Mouse (Mus musculus) stomach, embryonic 16.5 days (tissue): ENCODE results near the gene Ankrd53. TPM values are rescaled to one million over a fixed set of nuclear protein-coding genes. Genes with fewer than 3 reads are reported as not detected.

ENCODE experiments used
- ATAC-seq: fragments of 200-750 bp; cut with Nextera tagmentation; 2 replicates; pipeline ENCODE4 v1.8.0; 2017; ENCODE audit warnings: moderate number of reproducible peaks, moderate TSS enrichment; ENCODE audit not compliant: insufficient read depth, low FRiP score
- H3K27ac ChIP-seq: fragments of 300-500 bp; sonication (generic); 2 replicates; pipeline ENCODE4 v1.5.1; 2014; ENCODE audit warnings: low read length
- H3K27me3 ChIP-seq: fragments of 300-500 bp; sonication (generic); 2 replicates; pipeline ENCODE4 v1.6.1; 2014; ENCODE audit warnings: low read length, control low read depth, mixed read lengths; ENCODE audit not compliant: control insufficient read depth, insufficient read depth
- H3K36me3 ChIP-seq: fragments of 300-500 bp; sonication (generic); 2 replicates; pipeline ENCODE4 v1.6.1; 2014; ENCODE audit warnings: low read length; ENCODE audit not compliant: control insufficient read depth, insufficient read depth
- H3K4me1 ChIP-seq: fragments of 300-500 bp; sonication (generic); 2 replicates; pipeline ENCODE4 v1.6.1; 2014; ENCODE audit warnings: low read length, control low read depth, mixed read lengths; ENCODE audit not compliant: control insufficient read depth, insufficient read depth
- H3K4me2 ChIP-seq: fragments of 300-500 bp; sonication (generic); 2 replicates; pipeline ENCODE4 v1.6.1; 2014; ENCODE audit warnings: low read depth, low read length, mixed read lengths
- H3K4me3 ChIP-seq: fragments of 300-500 bp; sonication (generic); replicated peaks from 2 replicates; pipeline ENCODE4 v1.5.1; 2014; ENCODE audit warnings: mild to moderate bottlenecking, low read length
- H3K9ac ChIP-seq: fragments of 300-500 bp; sonication (generic); 2 replicates; pipeline ENCODE4 v1.6.1; 2014; ENCODE audit warnings: low read length
- H3K9me3 ChIP-seq: fragments of 300-500 bp; sonication (generic); replicated peaks from 2 replicates; pipeline ENCODE4 v1.6.1; 2016; ENCODE audit warnings: low read length, control low read depth; ENCODE audit not compliant: control insufficient read depth
- WGBS: fragments of 180-500 bp; shearing (Covaris S2); extraction: QIAGEN DNeasy Blood & Tissue Kit; methylation state at CpG from one replicate; pipeline ENCODE4 v1.1.7; 2014; 5-methylcytosine and 5-hydroxymethylcytosine counted together
- polyA plus RNA-seq: library from polyadenylated mRNA; unstranded; fragments of >200 nt; fragmentation: Nextera tagmentation; extraction: Ambion mirVana; gene quantifications from 2 replicates; pipeline ENCODE4 v1.2.1, GENCODE M21; 2015

Gene Ankrd53
- polyA plus RNA-seq, 1 experiment from 2014 or later = not detected

DNA sequence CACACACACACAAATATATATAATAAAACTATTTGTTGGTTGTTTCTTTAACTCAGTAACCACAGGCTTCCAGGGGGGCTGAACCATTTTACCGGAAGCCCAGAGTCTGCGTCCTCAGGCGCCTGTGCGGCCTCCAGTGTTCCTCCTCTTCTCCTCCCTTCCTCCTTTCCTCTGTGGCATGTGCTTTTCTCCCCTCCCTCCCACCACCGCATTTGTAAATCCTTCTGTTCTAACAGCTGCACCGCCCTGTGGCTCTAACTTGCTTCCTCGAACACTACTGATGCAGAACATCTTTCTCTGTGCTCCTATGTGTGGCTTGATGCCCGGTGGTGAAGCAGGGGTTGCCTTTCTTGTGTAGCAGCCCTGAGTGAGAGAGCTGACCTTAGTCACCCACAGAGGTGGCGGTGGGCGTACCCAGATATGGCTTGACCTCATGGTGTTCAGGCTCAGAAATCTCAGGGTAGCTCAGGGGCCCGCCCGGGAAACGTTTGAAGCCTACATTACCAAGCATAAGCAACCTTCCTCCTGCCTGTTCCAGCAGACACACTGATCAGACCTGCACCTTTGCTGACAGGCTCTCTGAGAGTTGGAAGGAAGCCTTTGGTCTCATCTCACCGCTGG, 33.0 kb upstream of the Ankrd53 start:
- WGBS = 58% methylated on average over 14 of the region's 14 CpGs
- no peaks in the 10 kb centered on the region for H3K27me3 ChIP-seq
- no peaks in the 10 kb centered on the region for H3K4me1 ChIP-seq
- no peak for ATAC-seq
- no peak overlapping the region for H3K4me2 ChIP-seq
- H3K36me3 ChIP-seq = no peaks in the 10 kb centered on the region
- no peak overlapping the region for H3K4me3 ChIP-seq
- H3K9ac ChIP-seq = no peak overlapping the region
- H3K9me3 ChIP-seq = no peaks in the 10 kb centered on the region
- no peak overlapping the region for H3K27ac ChIP-seq

DNA sequence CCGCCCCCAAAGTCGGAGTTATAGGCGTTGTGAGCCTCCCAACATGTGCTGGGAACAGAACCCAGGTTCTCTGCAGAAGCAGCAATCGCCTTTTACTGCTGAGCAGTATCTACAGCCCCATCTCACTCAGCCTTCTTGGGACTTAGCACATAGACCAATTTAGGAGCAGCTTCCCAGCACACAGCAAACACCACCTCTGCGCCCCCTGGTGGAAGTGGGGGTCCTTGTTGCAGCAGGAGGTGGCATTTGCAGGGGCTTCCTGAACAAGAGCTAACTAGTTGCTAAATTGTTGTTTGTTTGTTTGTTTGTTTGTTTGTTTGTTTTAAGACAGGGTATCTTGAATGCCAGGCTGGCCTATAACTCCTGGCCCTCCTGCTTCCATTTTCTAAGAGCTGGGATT, 31.3 kb upstream of the Ankrd53 start:
- no peaks in the 10 kb centered on the region for H3K9me3 ChIP-seq
- ATAC-seq = no peak
- H3K36me3 ChIP-seq = no peaks in the 10 kb centered on the region
- no peaks in the 10 kb centered on the region for H3K4me1 ChIP-seq
- H3K9ac ChIP-seq = no peak overlapping the region
- WGBS = 28% methylated on average over 5 of the region's 5 CpGs
- H3K4me2 ChIP-seq = no peak overlapping the region
- H3K4me3 ChIP-seq = no peak overlapping the region
- H3K27me3 ChIP-seq = no peaks in the 10 kb centered on the region
- no peak overlapping the region for H3K27ac ChIP-seq

DNA sequence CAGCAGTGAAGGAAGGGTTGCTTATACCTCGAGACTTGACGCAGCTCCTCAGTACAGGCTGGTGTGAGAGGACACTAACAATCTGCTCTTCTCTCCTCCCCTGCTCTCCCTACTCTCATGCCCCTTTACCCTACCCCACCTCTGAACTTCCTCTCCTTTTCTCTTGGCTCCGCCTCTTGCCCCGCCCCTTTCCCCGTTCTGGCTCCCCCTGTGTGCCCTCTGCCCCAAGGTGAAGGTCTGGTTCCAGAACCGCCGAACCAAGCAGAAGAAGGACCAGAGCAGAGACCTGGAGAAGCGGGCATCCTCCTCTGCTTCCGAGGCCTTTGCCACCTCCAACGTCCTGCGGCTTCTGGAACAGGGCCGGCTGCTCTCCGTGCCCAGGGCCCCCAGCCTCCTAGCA, 25.1 kb upstream of the Ankrd53 start:
- Histone ChIP-seq H3K27me3 (no peaks in the 10 kb centered on the region), H3K9ac (no peak overlapping the region), H3K9me3 (peaks cover 6% of the 10 kb centered on the region), H3K4me3 (no peak overlapping the region), H3K4me1 (no peaks in the 10 kb centered on the region), H3K36me3 (no peaks in the 10 kb centered on the region), H3K27ac (no peak overlapping the region), H3K4me2 (no peak overlapping the region)
- WGBS = 34% methylated on average over 13 of the region's 13 CpGs
- no peak for ATAC-seq

DNA sequence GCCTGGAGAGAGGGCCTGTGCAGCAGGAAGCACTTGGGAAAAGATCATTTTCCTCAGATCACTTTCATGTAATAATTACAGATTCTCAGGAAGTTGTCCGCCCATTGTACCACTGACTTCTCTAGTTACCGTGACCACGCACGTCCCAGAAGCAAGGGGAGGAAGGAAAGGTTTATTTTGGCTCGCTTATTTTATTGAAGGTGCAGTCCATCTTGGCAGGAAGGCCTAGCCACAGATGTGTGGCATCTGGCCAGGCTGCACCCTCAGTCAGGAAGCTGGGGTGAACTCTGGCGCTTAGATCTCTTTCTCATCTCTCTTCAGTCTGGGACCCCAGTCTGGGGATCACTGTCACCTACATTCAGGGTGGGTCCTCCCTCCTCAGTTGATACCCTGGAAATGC, 23.8 kb upstream of the Ankrd53 start:
- no peak overlapping the region for H3K4me2 ChIP-seq
- H3K4me1 ChIP-seq = no peaks in the 10 kb centered on the region
- no peaks in the 10 kb centered on the region for H3K27me3 ChIP-seq
- peaks cover 6% of the 10 kb centered on the region for H3K9me3 ChIP-seq
- 59% methylated on average over 6 of the region's 6 CpGs for WGBS
- H3K9ac ChIP-seq = no peak overlapping the region
- no peak overlapping the region for H3K4me3 ChIP-seq
- no peak overlapping the region for H3K27ac ChIP-seq
- H3K36me3 ChIP-seq = no peaks in the 10 kb centered on the region
- ATAC-seq = no peak

DNA sequence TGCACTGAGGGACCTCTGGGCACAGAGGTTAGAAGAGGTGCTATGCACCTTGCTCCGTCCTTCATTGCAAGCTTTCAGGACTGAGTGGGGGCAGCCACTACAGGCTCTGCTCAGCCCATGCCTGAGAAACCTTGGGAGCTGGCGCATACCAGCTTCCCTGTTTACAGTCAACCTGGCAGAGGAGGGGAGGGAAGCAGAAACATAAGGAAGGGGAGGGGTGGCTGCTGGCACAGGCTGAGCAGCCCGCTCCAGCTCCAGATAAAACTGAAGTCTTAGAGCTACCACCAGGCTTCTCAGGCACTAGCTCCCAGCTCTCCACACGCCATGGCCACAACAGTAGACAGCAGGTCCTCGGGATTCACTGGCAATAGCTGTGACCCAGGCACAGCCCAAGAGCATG, 19.7 kb upstream of the Ankrd53 start, which contains the start of gene Atp6v1b1:
TSS of gene Atp6v1b1 (plus strand) at position 230 of the 400 bp plus-strand sequence.
- no peak within 1 kb of the TSS for H3K4me3 ChIP-seq
- no peak; the same call in 1 of the 2 replicates for ATAC-seq
- H3K9me3 ChIP-seq = peaks cover 6% of the 10 kb centered on the region
- 56% methylated on average over 5 of the region's 5 CpGs for WGBS
- H3K27ac ChIP-seq = no peak within 1 kb of the TSS
- H3K36me3 ChIP-seq = no peaks in the 10 kb centered on the region
- no peak within 1 kb of the TSS for H3K9ac ChIP-seq
- H3K27me3 ChIP-seq = no peaks in the 10 kb centered on the region
- no peak within 1 kb of the TSS for H3K4me2 ChIP-seq
- no peaks in the 10 kb centered on the region for H3K4me1 ChIP-seq

DNA sequence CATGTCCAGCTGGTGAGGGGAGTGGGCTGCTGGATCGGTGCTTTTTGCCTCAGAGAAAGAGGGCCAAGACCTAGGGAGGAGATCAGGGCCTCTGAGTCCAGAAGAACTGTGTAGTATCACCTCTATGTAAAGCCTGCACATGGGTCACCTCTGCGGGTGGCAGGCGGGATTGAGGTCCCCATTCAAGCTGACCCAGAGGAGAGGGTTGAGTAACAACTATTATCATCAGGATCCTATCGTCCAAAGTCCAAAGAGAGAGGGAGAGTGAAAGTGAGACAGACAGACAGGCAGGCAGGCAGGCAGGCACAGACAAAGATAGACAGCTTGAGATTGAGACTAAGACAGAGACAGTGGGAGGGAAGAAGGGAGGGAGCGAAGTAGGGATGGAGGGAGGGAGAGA, 19.2 kb upstream of the Ankrd53 start:
- H3K4me3 ChIP-seq = no peak overlapping the region
- no peak for ATAC-seq
- H3K36me3 ChIP-seq = no peaks in the 10 kb centered on the region
- H3K4me2 ChIP-seq = no peak overlapping the region
- 61% methylated on average over 5 of the region's 5 CpGs for WGBS
- H3K9ac ChIP-seq = no peak overlapping the region
- no peaks in the 10 kb centered on the region for H3K4me1 ChIP-seq
- no peaks in the 10 kb centered on the region for H3K27me3 ChIP-seq
- H3K27ac ChIP-seq = no peak overlapping the region
- peaks cover 6% of the 10 kb centered on the region for H3K9me3 ChIP-seq

DNA sequence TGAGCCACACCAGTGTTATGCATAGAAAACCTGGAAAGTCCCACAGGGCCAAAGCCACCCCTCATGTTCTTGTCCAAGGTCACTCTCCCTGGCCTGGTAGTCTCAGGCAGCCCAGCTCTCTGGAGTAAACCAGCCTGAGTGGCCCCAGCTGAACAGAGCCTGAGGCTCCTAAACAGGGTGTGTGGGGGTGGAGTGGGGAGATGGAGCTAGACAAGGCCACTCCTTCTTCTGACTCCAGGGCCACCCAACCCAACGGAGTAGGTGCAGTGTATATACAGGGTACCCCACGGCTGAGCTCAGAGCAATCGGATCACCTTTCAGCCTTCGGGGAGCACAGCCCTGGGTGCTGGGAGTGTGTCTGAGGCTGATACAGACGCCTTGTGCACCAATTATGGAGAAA, 18.3 kb upstream of the Ankrd53 start:
- Histone ChIP-seq H3K27me3 (no peaks in the 10 kb centered on the region), H3K36me3 (no peaks in the 10 kb centered on the region), H3K9ac (no peak overlapping the region), H3K4me3 (no peak overlapping the region), H3K4me2 (no peak overlapping the region), H3K4me1 (no peaks in the 10 kb centered on the region), H3K27ac (no peak overlapping the region), H3K9me3 (peaks cover 6% of the 10 kb centered on the region)
- peak; percentile 54; the same call in 1 of the 2 replicates for ATAC-seq
- WGBS = 51% methylated on average over 5 of the region's 5 CpGs

DNA sequence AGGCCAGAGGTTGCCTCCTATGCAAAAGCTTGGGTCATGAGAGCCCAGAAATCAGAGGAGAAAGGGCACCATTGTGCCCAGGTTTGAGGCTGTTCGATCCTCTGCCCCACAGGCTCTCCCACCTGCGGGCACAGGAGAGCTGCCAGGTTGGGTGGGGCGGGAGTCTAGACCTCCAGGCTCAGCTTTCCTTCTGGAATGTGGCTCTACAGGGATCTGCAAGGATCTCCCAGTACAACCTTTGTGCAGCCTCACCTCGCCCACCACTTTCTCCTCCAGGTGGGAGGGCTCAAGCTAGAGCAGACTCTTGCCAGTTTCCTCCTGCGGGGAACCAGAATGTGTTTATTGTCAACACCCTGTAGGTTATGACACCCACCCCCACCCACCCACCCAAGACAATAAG, 17.9 kb upstream of the Ankrd53 start:
- no peaks in the 10 kb centered on the region for H3K36me3 ChIP-seq
- no peak overlapping the region for H3K4me3 ChIP-seq
- no peak overlapping the region for H3K27ac ChIP-seq
- peak; percentile 44; the same call in 1 of the 2 replicates for ATAC-seq
- H3K9ac ChIP-seq = no peak overlapping the region
- no peaks in the 10 kb centered on the region for H3K4me1 ChIP-seq
- 46% methylated on average over 5 of the region's 5 CpGs for WGBS
- peaks cover 6% of the 10 kb centered on the region for H3K9me3 ChIP-seq
- H3K27me3 ChIP-seq = no peaks in the 10 kb centered on the region
- H3K4me2 ChIP-seq = no peak overlapping the region

DNA sequence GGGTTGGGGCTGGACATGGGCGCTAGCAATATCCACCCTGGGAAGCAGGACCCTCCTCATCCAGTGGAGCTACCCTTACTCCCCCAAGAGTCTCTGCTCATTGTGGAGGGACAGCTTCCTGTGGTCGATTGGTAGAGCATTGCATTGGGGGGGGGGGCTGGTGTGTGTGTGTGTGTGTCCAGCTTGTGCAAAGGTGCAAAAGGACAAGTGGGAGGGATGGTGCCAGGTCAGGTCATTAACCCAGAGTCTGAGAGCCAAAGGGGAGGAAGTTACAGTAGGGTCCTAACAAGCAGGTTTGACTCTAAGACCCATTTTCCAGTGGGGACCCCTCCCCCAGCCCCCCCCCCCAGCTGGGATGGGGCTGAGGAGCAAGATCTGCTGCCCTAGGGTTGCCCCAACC, 17.0 kb upstream of the Ankrd53 start:
- no peak overlapping the region for H3K4me3 ChIP-seq
- H3K27me3 ChIP-seq = no peaks in the 10 kb centered on the region
- no peak overlapping the region for H3K27ac ChIP-seq
- no peaks in the 10 kb centered on the region for H3K4me1 ChIP-seq
- no peak for ATAC-seq
- WGBS = 55% methylated on average over 2 of the region's 2 CpGs
- no peaks in the 10 kb centered on the region for H3K36me3 ChIP-seq
- H3K4me2 ChIP-seq = no peak overlapping the region
- no peak overlapping the region for H3K9ac ChIP-seq
- peaks cover 6% of the 10 kb centered on the region for H3K9me3 ChIP-seq
